Mouse (Mus musculus) CD4-positive, CD25-positive, alpha-beta regulatory T cell, adult 9 weeks (primary cell): ENCODE measurements around the gene Arl14ep. TPM values are rescaled to one million over a fixed set of nuclear protein-coding genes. Genes with fewer than 3 reads are reported as not detected.

ENCODE experiments used
- polyA plus RNA-seq: library from polyadenylated mRNA; unstranded; fragments of 100-300 nt; shearing (Covaris generic); gene quantifications from one replicate; pipeline ENCODE4 v1.2.1, GENCODE M21; 2017

The Arl14ep gene
- 20.0 TPM for polyA plus RNA-seq

DNA sequence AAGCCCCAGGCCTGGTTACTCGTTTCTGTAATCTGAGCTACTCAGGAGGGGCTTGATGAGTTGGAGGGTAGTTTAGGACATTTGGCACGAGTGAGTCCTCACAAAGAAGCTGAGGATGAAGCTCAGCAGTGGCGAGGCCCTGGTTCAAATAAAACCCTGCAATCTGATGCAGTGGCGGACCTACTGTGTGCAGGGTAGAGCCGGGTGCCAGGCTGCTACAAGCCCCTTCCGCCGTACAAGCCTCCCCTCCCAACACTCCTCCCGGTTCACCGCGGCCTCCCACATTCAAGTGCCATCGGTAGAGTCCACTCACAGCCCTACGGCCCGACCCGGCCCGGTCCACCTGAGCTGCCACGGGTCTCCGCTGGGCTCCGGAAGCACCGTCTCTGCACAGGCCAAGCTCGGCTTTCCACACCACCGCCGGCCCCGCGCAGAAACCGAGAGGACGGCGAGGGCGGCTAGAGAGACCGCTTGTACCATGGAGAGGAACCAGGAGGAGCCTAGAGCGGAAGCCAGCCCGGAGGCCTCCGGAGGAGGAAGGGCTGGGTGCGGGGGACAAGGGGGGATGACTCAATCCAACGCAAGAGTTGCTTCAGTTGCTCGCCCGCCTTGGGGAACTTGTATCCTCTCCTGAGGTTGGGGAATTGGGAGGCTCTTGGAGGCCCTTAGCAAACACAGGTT, at the start of gene Arl14ep:
Arl14ep (minus strand) TSS at position 466 of the 681 bp plus-strand sequence.

Other genes with a start within 250 kb of the Arl14ep start
- not detected for gene Fshb, start 85.2 kb upstream of the Arl14ep start, polyA plus RNA-seq